Mouse (Mus musculus): ENCODE data around the gene Tex10.
A peak's percentile ranks its signal among the peaks of the same experiment; 100 is the strongest.

DNA sequence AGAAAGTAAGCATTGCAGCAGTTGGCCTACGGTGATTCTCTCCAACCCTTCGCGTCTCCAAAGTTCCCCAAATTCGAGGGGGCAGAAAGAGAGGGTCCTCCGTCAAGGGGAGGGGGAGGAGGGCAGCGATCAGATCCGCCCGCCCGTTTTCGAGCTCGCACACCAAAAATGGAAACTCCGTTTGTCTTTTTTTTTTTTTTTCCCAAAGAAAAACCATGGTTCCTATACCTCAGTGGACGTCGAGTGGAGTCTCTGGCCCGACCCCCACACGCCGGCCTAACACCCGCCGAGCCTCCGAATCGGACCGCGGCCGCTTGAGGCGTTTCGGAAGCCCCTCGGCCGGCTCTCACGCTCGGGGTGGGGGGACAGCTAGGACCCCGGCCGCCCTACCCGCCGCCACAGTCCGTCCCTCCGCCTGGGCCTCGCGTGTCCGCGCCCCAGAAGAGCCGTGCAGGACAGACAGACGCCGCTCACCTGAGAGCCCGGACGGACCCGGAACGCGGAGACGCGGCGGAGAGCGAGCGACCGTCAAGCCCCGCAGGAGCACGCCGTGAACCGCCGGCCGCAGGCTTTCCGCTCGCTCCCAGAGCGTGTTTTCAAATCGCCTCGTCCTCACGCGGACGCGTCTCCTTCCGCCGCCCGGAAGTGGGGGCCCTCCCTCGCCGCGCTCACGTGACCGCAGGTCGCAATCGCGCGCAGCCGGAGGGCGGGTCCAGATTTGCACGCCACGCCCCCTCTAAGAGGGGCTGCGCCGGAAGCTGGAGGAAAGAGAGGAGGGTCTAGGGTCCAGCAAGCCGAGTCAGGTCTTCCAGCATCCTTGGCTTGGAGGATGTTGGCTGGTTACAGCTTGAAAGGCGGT is at the start of gene Tex10:
- TF ChIP-seq POLR2A (IDR thresholded peaks at IDR 0.05; ENCODE audit: borderline replicate concordance, insufficient read depth, low read length): peak; percentile 51
- TF ChIP-seq CTCF (IDR thresholded peaks at IDR 0.05; ENCODE audit: borderline replicate concordance, insufficient read depth, low read depth, low read length): no peak

Measured in cerebellum, adult 2 months (tissue).